Mouse (Mus musculus) E14TG2a.4 (cell line): ENCODE measurements around the gene Pnpla3.

Source experiments
- H3K27me3 ChIP-seq: 2 replicates; pipeline ENCODE4 v1.6.1; 2014; ENCODE audit warnings: low read length, control low read depth; ENCODE audit not compliant: insufficient read depth
- H3K36me3 ChIP-seq: 2 replicates; pipeline ENCODE4 v1.6.1; 2014; ENCODE audit warnings: low read length, control low read depth; ENCODE audit not compliant: insufficient read depth
- H3K4me1 ChIP-seq: replicated peaks from 2 replicates; pipeline ENCODE4 v1.6.1; 2014; ENCODE audit warnings: low read depth, low read length, control low read depth
- H3K4me3 ChIP-seq: replicated peaks from 2 replicates; pipeline ENCODE4 v1.5.1; 2014; ENCODE audit warnings: mild to moderate bottlenecking, low read length
- H3K9me3 ChIP-seq: 2 replicates; pipeline ENCODE4 v1.6.1; 2014; ENCODE audit warnings: low read length, control low read depth
- CTCF ChIP-seq: conservative IDR thresholded peaks from 2 replicates; pipeline ENCODE4 v1.5.1; 2014; ENCODE audit warnings: low read length
- NANOG ChIP-seq: IDR thresholded peaks from 2 replicates; pipeline ENCODE4 v1.6.1; 2014; ENCODE audit warnings: borderline replicate concordance, low read length, mixed read lengths
- POU5F1 ChIP-seq: IDR thresholded peaks from 2 replicates; pipeline ENCODE4 v1.6.1; 2014; ENCODE audit warnings: low read length, borderline replicate concordance

Pnpla3 gene

DNA sequence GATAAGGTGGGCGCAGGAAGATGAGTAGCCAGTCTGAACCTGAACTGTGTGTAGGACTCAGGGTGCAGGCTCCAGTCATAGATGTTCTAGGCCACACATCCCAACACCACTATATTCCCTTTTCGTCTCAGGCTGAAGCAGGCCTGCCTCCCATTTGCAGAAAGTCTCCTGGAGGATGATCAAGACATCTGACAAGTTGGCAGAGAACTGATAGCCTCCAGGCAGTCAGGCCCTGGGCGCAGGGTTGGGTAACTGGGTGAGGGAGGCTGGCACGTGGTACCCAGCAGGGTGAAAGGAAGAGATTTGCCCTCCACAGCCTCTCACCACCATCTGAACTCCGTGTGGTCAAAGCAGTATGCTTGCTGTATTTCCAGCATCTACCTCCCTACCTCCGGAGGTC, 5.8 kb upstream of the Pnpla3 start:
- peaks cover 6% of the 10 kb centered on the region; the same call in 1 of the 2 replicates for H3K27me3 ChIP-seq
- H3K36me3 ChIP-seq, result no peaks in the 10 kb centered on the region
- H3K4me1 ChIP-seq, result peaks cover 5% of the 10 kb centered on the region; the same call in 1 of the 2 replicates
- H3K4me3 ChIP-seq, result no peak overlapping the region
- H3K9me3 ChIP-seq, result peaks cover 39% of the 10 kb centered on the region
- TF ChIP-seq POU5F1 (no peak), CTCF (no peak), NANOG (no peak)

- TF ChIP-seq CTCF (no peak), POU5F1 (no peak), NANOG (no peak)
- peaks cover 26% of the 10 kb centered on the region for H3K27me3 ChIP-seq
- no peak overlapping the region for H3K4me3 ChIP-seq
- peaks cover 39% of the 10 kb centered on the region for H3K4me1 ChIP-seq
- peaks cover 2% of the 10 kb centered on the region for H3K9me3 ChIP-seq
- H3K36me3 ChIP-seq, result no peaks in the 10 kb centered on the region
Measured at GRCm38 (mm10) chr15:84166818-84167217, 819 bp upstream of the Pnpla3 start.

DNA sequence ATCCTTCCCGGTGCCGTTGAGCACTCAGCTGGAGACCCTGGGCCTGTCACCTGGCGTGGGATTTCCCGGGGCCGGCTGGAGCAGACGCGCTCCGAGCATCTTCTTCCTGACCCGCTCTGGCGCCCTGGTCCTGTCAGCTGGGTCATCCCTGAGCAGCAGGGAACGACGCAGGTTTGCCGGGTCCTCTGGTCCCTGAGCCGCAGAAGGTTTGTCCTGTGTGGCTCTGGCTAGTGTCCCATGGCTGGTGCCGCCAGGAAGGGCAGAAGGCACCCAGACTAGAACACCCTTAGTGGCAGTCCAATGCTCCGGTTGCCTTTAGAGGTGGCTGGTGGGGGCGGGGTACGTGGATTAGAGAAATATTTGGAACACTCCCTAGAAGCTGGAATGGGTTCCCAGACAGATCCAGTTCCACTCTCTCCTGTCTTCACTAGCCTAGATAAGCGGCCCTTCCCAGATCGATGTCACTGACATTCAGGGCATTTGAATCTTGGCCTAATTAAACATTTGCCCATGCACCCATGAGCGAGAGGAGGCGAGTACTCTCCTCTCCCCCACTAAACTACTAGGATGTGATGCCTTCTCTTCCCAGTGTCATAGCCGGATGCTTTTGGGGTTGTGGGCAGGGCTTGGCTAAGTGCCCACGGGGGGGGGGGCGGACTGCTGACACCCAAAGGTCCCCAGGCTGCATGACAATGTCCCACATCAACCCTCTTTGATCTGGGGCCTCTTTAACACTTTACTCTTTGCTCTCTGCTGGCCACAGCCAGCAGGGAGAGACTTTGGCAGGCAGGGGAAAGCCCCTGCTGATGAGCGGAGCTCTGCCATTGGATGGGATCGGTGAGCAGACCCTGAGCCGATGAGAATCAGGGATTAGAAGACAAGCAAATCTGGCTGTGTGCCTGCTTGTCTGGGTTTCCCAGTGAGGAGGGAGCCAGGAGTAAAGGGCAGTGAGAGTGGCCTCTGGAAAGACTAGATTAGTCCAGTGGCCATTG, 829 bp downstream of the Pnpla3 start:
- H3K4me3 ChIP-seq, result peak overlapping the region; percentile 85
- H3K9me3 ChIP-seq, result no peaks in the 10 kb centered on the region
- H3K36me3 ChIP-seq, result no peaks in the 10 kb centered on the region
- H3K4me1 ChIP-seq, result peaks cover 52% of the 10 kb centered on the region
- peaks cover 23% of the 10 kb centered on the region for H3K27me3 ChIP-seq
- TF ChIP-seq NANOG, result no peak
- TF ChIP-seq POU5F1, result no peak
- TF ChIP-seq CTCF, result no peak

- Histone ChIP-seq H3K36me3 (no peaks in the 10 kb centered on the region), H3K27me3 (peaks cover 23% of the 10 kb centered on the region), H3K9me3 (no peaks in the 10 kb centered on the region), H3K4me3 (no peak overlapping the region), H3K4me1 (peaks cover 61% of the 10 kb centered on the region)
- no peak for TF ChIP-seq NANOG
- TF ChIP-seq POU5F1, result no peak
- TF ChIP-seq CTCF, result no peak
Measured at GRCm38 (mm10) chr15:84169511-84169910, 1.9 kb downstream of the Pnpla3 start.

DNA sequence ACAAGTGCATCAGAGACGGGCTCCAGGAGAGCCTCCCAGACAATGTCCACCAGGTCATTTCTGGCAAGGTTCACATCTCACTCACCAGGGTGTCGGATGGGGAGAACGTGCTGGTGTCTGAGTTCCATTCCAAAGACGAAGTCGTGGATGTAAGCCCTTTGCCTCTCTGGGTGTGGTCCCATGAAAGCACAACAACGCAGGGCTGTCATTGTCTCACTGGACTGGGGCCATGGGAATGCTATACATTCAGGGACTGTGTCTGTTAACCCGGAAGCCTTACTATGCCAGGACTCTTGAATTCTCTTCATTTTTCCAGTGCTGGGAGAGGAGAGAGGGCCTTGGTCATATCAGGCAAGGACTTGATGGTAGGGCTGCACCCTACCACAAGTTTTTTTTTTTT, 3.5 kb downstream of the Pnpla3 start:
- H3K9me3 ChIP-seq, result no peaks in the 10 kb centered on the region
- H3K4me3 ChIP-seq, result no peak overlapping the region
- peaks cover 64% of the 10 kb centered on the region for H3K4me1 ChIP-seq
- peaks cover 20% of the 10 kb centered on the region for H3K27me3 ChIP-seq
- no peak for TF ChIP-seq POU5F1
- no peak for TF ChIP-seq CTCF
- no peak for TF ChIP-seq NANOG
- H3K36me3 ChIP-seq, result no peaks in the 10 kb centered on the region

DNA sequence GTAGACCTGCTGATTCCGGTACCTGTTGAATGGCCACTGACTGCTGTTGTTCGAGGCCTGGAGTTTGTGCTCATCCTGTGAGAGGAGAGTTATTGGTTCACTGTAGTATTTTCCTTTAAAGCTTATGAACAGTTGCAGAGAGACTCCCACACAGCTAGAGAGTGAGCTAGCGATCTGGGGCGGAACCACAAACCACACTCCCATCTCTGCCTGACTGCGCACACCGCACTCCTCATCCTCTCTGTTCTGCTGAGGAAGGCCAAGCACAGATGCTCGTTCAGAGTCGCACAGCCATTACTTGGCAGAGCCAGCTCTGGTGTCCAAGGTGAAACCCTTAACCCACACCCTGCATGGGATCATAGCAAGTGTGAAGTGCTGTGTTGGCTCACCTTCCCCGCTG, 11.1 kb downstream of the Pnpla3 start:
- H3K4me3 ChIP-seq, result no peak overlapping the region; the same call in 1 of the 2 replicates
- peaks cover 59% of the 10 kb centered on the region for H3K4me1 ChIP-seq
- TF ChIP-seq POU5F1 (no peak), NANOG (no peak), CTCF (no peak)
- H3K36me3 ChIP-seq, result no peaks in the 10 kb centered on the region
- H3K27me3 ChIP-seq, result peaks cover 11% of the 10 kb centered on the region; the same call in 1 of the 2 replicates
- no peaks in the 10 kb centered on the region for H3K9me3 ChIP-seq

- Histone ChIP-seq H3K4me1 (peaks cover 81% of the 10 kb centered on the region), H3K9me3 (no peaks in the 10 kb centered on the region), H3K36me3 (no peaks in the 10 kb centered on the region), H3K27me3 (peaks cover 11% of the 10 kb centered on the region; the same call in 1 of the 2 replicates), H3K4me3 (no peak overlapping the region)
- no peak for TF ChIP-seq NANOG
- no peak for TF ChIP-seq CTCF
- TF ChIP-seq POU5F1, result no peak
Measured at GRCm38 (mm10) chr15:84182000-84182399, 14.4 kb downstream of the Pnpla3 start.

- TF ChIP-seq CTCF (no peak), POU5F1 (no peak), NANOG (no peak)
Measured at GRCm38 (mm10) chr15:84183967-84184366, 16.3 kb downstream of the Pnpla3 start.

DNA sequence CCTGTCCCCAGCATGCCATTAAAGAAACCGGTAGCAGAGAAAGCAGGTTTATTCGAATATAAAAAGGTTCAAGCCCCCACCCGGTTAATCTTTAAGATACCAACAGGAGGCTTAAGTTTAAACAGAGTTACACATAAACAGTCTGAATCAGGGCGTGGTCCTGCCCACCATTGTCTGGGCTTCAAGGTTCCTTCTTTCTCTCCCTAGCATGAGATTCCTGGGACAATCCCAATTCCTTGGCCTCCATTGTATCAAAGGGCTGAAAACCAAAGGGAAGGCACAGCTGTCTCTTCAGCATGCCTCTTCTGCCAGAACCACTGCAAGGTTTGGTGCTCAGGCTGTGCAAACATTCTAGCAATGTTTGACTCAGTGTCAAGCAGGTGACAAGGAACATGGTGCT, 18.6 kb downstream of the Pnpla3 start:
- Histone ChIP-seq H3K4me1 (peaks cover 96% of the 10 kb centered on the region), H3K9me3 (no peaks in the 10 kb centered on the region), H3K36me3 (peaks cover 6% of the 10 kb centered on the region), H3K4me3 (peak overlapping the region; percentile 50), H3K27me3 (peaks cover 5% of the 10 kb centered on the region; the same call in 1 of the 2 replicates)
- no peak for TF ChIP-seq POU5F1
- TF ChIP-seq CTCF, result 0 out of 2 replicates have a peak, but pooled peaks have one; percentile 2
- no peak for TF ChIP-seq NANOG

More at GRCm38 (mm10) chr15:84183967-84184366, 16.3 kb downstream of the Pnpla3 start:
- no peaks in the 10 kb centered on the region for H3K36me3 ChIP-seq
- peaks cover 11% of the 10 kb centered on the region; the same call in 1 of the 2 replicates for H3K27me3 ChIP-seq
- peak overlapping the region; percentile 50 for H3K4me3 ChIP-seq
- H3K4me1 ChIP-seq, result peaks cover 92% of the 10 kb centered on the region
- no peaks in the 10 kb centered on the region for H3K9me3 ChIP-seq
